Mouse (Mus musculus) brown adipose tissue, adult 24 weeks (tissue): ENCODE measurements around the gene Cep350. TPM values are rescaled to one million over a fixed set of nuclear protein-coding genes. Genes with fewer than 3 reads are reported as not detected.

Source experiments
- H3K27ac ChIP-seq: fragments of 200-500 bp; replicated peaks from 2 replicates; pipeline ENCODE4 v1.5.1; 2012; ENCODE audit warnings: low read depth, mild to moderate bottlenecking, low read length
- H3K4me1 ChIP-seq: fragments of 200-500 bp; 2 replicates; pipeline ENCODE4 v1.6.1; 2012; ENCODE audit warnings: low read length, mixed read lengths; ENCODE audit not compliant: control insufficient read depth, insufficient read depth, insufficient read length
- H3K4me3 ChIP-seq: fragments of 200-500 bp; 2 replicates; pipeline ENCODE4 v1.5.1; 2012; ENCODE audit warnings: low read depth, mild to moderate bottlenecking, low read length, moderate library complexity; ENCODE audit not compliant: insufficient read depth
- polyA plus RNA-seq: library from polyadenylated mRNA; stranded (reverse); fragments of >200 nt; gene quantifications from 2 replicates; pipeline ENCODE4 v1.2.4, GENCODE M21; 2012; ENCODE audit not compliant: missing spikeins, insufficient read depth, insufficient read length

Cep350 gene
- polyA plus RNA-seq, 1 experiment: 11.2 TPM

GRCm38 (mm10) chr1:155833610-155834009, 139.4 kb downstream of the Cep350 start:
- H3K27ac ChIP-seq: no peak overlapping the region

GRCm38 (mm10) chr1:155831958-155832357, 141.1 kb downstream of the Cep350 start:
- no peak overlapping the region for H3K27ac ChIP-seq
- no peaks in the 10 kb centered on the region for H3K4me1 ChIP-seq
- no peak overlapping the region for H3K4me3 ChIP-seq

More at GRCm38 (mm10) chr1:155833610-155834009, 139.4 kb downstream of the Cep350 start:
- H3K4me3 ChIP-seq: no peak overlapping the region
- H3K4me1 ChIP-seq: no peaks in the 10 kb centered on the region

GRCm38 (mm10) chr1:155830861-155831260, 142.2 kb downstream of the Cep350 start:
- Histone ChIP-seq H3K4me3 (no peak overlapping the region), H3K27ac (no peak overlapping the region), H3K4me1 (no peaks in the 10 kb centered on the region)

- no peak overlapping the region for H3K27ac ChIP-seq
- H3K4me3 ChIP-seq: no peak overlapping the region
- no peaks in the 10 kb centered on the region for H3K4me1 ChIP-seq
Measured at GRCm38 (mm10) chr1:155827703-155828295, 145.3 kb downstream of the Cep350 start.

GRCm38 (mm10) chr1:155826803-155827395, 146.2 kb downstream of the Cep350 start:
- Histone ChIP-seq H3K27ac (no peak overlapping the region), H3K4me1 (no peaks in the 10 kb centered on the region), H3K4me3 (no peak overlapping the region)

- no peak overlapping the region for H3K27ac ChIP-seq
- no peak overlapping the region for H3K4me3 ChIP-seq
- no peaks in the 10 kb centered on the region for H3K4me1 ChIP-seq
Measured at GRCm38 (mm10) chr1:155825940-155826716, 146.9 kb downstream of the Cep350 start.

GRCm38 (mm10) chr1:155820646-155821045, 152.4 kb downstream of the Cep350 start:
- no peak overlapping the region for H3K4me3 ChIP-seq
- no peak overlapping the region for H3K27ac ChIP-seq
- H3K4me1 ChIP-seq: no peaks in the 10 kb centered on the region

- Histone ChIP-seq H3K27ac (no peak overlapping the region), H3K4me1 (0 out of 2 replicates have a peak, but pooled peaks cover 3% of the 10 kb centered on the region), H3K4me3 (no peak overlapping the region)
Measured at GRCm38 (mm10) chr1:155816167-155816566, 156.9 kb downstream of the Cep350 start.

- Histone ChIP-seq H3K4me3 (peak within 1 kb of the TSS; percentile 85), H3K27ac (peak within 1 kb of the TSS; percentile 21; the same call in 1 of the 2 replicates), H3K4me1 (peaks cover 7% of the 10 kb centered on the region; the same call in 1 of the 2 replicates)
Measured at GRCm38 (mm10) chr1:155812581-155813499, 160.2 kb downstream of the Cep350 start, which contains the start of gene Qsox1. Qsox1 (minus strand) TSS chr1:155812889.

- H3K4me1 ChIP-seq: peaks cover 7% of the 10 kb centered on the region; the same call in 1 of the 2 replicates
- no peak overlapping the region for H3K27ac ChIP-seq
- peak overlapping the region; percentile 85 for H3K4me3 ChIP-seq
Measured at GRCm38 (mm10) chr1:155811995-155812580, 161.0 kb downstream of the Cep350 start.

- H3K27ac ChIP-seq: no peak overlapping the region
- H3K4me3 ChIP-seq: no peak overlapping the region
Measured at GRCm38 (mm10) chr1:155810616-155811015, 162.4 kb downstream of the Cep350 start.

GRCm38 (mm10) chr1:155809706-155810442, 163.2 kb downstream of the Cep350 start:
- no peak overlapping the region for H3K27ac ChIP-seq
- no peak overlapping the region for H3K4me3 ChIP-seq
- H3K4me1 ChIP-seq: peaks cover 7% of the 10 kb centered on the region

More at GRCm38 (mm10) chr1:155810616-155811015, 162.4 kb downstream of the Cep350 start:
- H3K4me1 ChIP-seq: peaks cover 7% of the 10 kb centered on the region

GRCm38 (mm10) chr1:155808261-155808660, 164.8 kb downstream of the Cep350 start:
- Histone ChIP-seq H3K4me1 (peaks cover 5% of the 10 kb centered on the region), H3K4me3 (no peak overlapping the region), H3K27ac (no peak overlapping the region)

GRCm38 (mm10) chr1:155805607-155806006, 167.4 kb downstream of the Cep350 start:
- peaks cover 9% of the 10 kb centered on the region for H3K4me1 ChIP-seq
- 0 out of 2 replicates have a peak overlapping the region, but pooled peaks have one; percentile 10 for H3K27ac ChIP-seq
- H3K4me3 ChIP-seq: no peak overlapping the region
